Mouse (Mus musculus): ENCODE measurements around the gene Nos1ap. TPM values are rescaled to one million over a fixed set of nuclear protein-coding genes. Genes with fewer than 3 reads are reported as not detected.
A peak's percentile ranks its signal among the peaks of the same experiment; 100 is the strongest.

Nos1ap gene
- polyA plus RNA-seq, 1 experiment from 2014 or later = 7.7 TPM

DNA sequence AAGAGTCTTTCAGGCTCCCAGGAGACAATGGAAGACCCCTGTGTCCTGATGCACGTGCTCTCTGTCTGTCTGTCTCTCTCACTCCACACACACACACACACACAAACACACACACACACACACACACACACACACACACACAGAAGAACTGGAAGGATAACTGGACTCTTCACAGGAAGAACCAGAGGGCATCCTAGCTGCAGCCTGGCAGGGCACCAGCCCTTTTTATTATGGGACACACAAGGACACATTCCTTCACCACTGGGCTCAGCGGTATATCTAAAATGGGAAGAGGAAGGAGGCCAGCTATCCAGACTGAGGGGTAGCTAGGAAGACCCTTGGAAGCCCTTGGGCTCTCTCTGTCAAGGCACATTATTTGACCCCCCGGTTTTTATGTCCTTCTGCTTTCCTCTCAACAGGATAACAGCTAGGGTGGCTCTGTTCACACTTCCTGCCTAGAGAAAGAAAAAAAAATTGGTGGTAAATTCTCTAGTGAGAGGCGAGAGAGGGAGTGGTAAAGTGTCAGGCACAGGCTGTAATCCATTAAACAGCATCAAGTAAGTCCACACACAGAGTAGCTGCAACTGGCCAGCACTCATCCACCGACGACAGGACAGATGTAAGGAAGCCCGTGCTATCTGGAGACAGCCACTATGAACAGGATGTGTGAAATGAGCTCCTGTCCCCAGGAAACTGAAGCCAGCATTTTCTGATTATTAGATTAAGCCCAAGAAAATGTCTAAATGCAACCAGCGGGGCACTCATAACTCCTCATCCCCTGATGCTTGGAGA, 38.8 kb downstream of the Nos1ap start:
- Histone ChIP-seq H3K27me3 (replicated peaks; ENCODE audit: control insufficient read depth, insufficient read depth, low read length) (no peaks in the 10 kb centered on the region), H3K36me3 (ENCODE audit: control insufficient read depth, insufficient read depth, low read length) (no peaks in the 10 kb centered on the region), H3K9me3 (ENCODE audit: control insufficient read depth, low read length) (0 out of 2 replicates have a peak, but pooled peaks cover 2% of the 10 kb centered on the region), H3K4me1 (ENCODE audit: control insufficient read depth, insufficient read depth, low read length) (no peaks in the 10 kb centered on the region; the same call in 1 of the 2 replicates), H3K9ac (ENCODE audit: low read depth, low read length) (no peak overlapping the region), H3K4me2 (ENCODE audit: low read depth, low read length) (no peak overlapping the region), H3K4me3 (ENCODE audit: low read depth, low read length) (no peak overlapping the region), H3K27ac (replicated peaks; ENCODE audit: low read depth, low read length) (no peak overlapping the region)
- DNase-seq (ENCODE audit: low spot score) = no peak
- ATAC-seq (ENCODE audit: low read depth) = no peak
- WGBS = 49% methylated on average over 8 of the region's 8 CpGs

DNA sequence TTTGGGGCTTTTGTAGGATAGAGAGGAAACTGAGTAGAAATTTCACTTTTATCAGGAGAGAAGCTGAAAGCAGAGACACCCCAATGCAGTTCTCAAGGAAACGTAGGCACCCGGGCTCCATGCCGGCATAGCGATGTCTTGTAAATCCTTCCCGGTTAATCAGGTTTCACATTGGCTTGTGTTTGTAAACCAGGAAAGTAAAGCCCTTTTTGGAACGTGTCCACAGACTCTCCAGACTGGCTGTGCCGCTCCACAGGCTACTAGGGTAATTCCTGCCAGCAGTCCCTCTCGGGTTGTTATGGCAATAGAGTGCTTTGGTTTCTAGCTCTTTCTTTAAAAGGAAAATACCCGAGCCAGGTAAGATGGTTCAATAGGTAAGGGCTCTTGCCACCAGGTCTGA, 40.6 kb downstream of the Nos1ap start:
- Histone ChIP-seq H3K9ac (ENCODE audit: low read depth, low read length) (no peak overlapping the region), H3K36me3 (ENCODE audit: control insufficient read depth, insufficient read depth, low read length) (no peaks in the 10 kb centered on the region), H3K27me3 (replicated peaks; ENCODE audit: control insufficient read depth, insufficient read depth, low read length) (no peaks in the 10 kb centered on the region), H3K9me3 (ENCODE audit: control insufficient read depth, low read length) (0 out of 2 replicates have a peak, but pooled peaks cover 2% of the 10 kb centered on the region), H3K4me1 (ENCODE audit: control insufficient read depth, insufficient read depth, low read length) (no peaks in the 10 kb centered on the region; the same call in 1 of the 2 replicates), H3K27ac (replicated peaks; ENCODE audit: low read depth, low read length) (peak overlapping the region; percentile 19; the same call in 1 of the 2 replicates), H3K4me2 (ENCODE audit: low read depth, low read length) (peak overlapping the region; percentile 12; the same call in 1 of the 2 replicates), H3K4me3 (ENCODE audit: low read depth, low read length) (no peak overlapping the region)
- 47% methylated on average over 9 of the region's 9 CpGs for WGBS
- DNase-seq (ENCODE audit: low spot score) (peak; percentile 95), ATAC-seq (ENCODE audit: low read depth) (peak; percentile 88)

DNA sequence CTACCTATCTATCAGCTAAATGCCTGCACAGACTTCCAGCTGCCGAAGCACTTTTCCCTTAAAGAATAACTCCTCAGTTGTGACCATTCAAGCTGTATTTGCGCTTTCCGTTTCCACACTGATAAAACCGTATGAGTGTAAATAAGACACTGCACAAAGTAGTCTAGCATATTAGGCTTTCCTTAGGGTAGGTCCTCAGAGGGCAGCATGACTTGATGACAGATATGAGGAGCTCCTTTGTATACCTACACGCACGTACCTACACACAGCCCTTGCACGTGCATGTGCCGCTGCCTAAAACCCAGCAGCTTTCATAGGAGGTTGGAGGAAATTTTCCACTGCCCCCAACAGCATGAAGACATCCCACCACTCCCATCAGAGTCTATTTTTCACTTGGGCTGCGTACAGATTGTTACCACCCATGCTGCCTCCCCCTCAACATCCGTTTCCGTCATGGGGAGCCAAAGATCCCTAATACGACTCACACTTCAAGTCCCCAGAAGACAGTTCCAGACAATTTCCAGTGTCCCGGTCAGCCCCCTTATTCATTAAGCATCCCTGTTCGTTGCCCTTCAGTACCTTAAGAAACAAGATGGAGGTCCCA, 41.4 kb downstream of the Nos1ap start:
- H3K9me3 ChIP-seq (ENCODE audit: control insufficient read depth, low read length) = 0 out of 2 replicates have a peak, but pooled peaks cover 2% of the 10 kb centered on the region
- 85% methylated on average over 14 of the region's 14 CpGs for WGBS
- no peaks in the 10 kb centered on the region; the same call in 1 of the 2 replicates for H3K4me1 ChIP-seq (ENCODE audit: control insufficient read depth, insufficient read depth, low read length)
- ATAC-seq (ENCODE audit: low read depth) (no peak), DNase-seq (ENCODE audit: low spot score) (no peak)
- no peaks in the 10 kb centered on the region for H3K36me3 ChIP-seq (ENCODE audit: control insufficient read depth, insufficient read depth, low read length)
- peak overlapping the region; percentile 19 for H3K27ac ChIP-seq (replicated peaks; ENCODE audit: low read depth, low read length)
- no peak overlapping the region for H3K4me3 ChIP-seq (ENCODE audit: low read depth, low read length)
- H3K27me3 ChIP-seq (replicated peaks; ENCODE audit: control insufficient read depth, insufficient read depth, low read length) = no peaks in the 10 kb centered on the region
- no peak overlapping the region for H3K9ac ChIP-seq (ENCODE audit: low read depth, low read length)
- no peak overlapping the region for H3K4me2 ChIP-seq (ENCODE audit: low read depth, low read length)

GRCm38 (mm10) chr1:170546297-170546696, 43.4 kb downstream of the Nos1ap start:
- ATAC-seq (ENCODE audit: low read depth) (no peak), DNase-seq (ENCODE audit: low spot score) (no peak)
- Histone ChIP-seq H3K9ac (ENCODE audit: low read depth, low read length) (no peak overlapping the region), H3K4me3 (ENCODE audit: low read depth, low read length) (no peak overlapping the region), H3K36me3 (ENCODE audit: control insufficient read depth, insufficient read depth, low read length) (no peaks in the 10 kb centered on the region), H3K4me2 (ENCODE audit: low read depth, low read length) (no peak overlapping the region), H3K27ac (replicated peaks; ENCODE audit: low read depth, low read length) (no peak overlapping the region), H3K4me1 (ENCODE audit: control insufficient read depth, insufficient read depth, low read length) (no peaks in the 10 kb centered on the region; the same call in 1 of the 2 replicates), H3K27me3 (replicated peaks; ENCODE audit: control insufficient read depth, insufficient read depth, low read length) (no peaks in the 10 kb centered on the region), H3K9me3 (ENCODE audit: control insufficient read depth, low read length) (0 out of 2 replicates have a peak, but pooled peaks cover 2% of the 10 kb centered on the region)
- WGBS = 89% methylated on average over 4 of the region's 4 CpGs

DNA sequence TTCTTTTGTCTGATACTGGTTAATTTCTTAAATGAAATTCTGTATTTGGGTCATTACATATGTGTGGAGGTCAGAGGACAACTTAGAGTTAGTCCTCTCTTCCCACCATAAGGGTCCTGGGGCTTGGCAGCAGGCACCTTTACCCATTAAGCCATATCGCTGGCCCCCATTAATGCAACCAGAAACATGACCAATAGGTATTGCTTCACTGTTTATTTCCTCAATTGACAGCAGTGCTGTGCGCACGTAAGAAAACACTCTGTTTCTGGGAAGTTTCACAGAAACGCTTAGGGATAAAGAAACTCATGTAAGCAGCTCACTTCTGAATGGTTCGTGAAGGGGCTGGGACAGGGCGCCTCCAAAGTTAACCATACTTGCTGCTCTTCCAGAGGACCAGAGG, 44.4 kb downstream of the Nos1ap start:
- Histone ChIP-seq H3K9ac (ENCODE audit: low read depth, low read length) (no peak overlapping the region), H3K4me2 (ENCODE audit: low read depth, low read length) (no peak overlapping the region), H3K4me1 (ENCODE audit: control insufficient read depth, insufficient read depth, low read length) (no peaks in the 10 kb centered on the region; the same call in 1 of the 2 replicates), H3K27ac (replicated peaks; ENCODE audit: low read depth, low read length) (no peak overlapping the region), H3K4me3 (ENCODE audit: low read depth, low read length) (no peak overlapping the region), H3K9me3 (ENCODE audit: control insufficient read depth, low read length) (0 out of 2 replicates have a peak, but pooled peaks cover 2% of the 10 kb centered on the region), H3K36me3 (ENCODE audit: control insufficient read depth, insufficient read depth, low read length) (no peaks in the 10 kb centered on the region), H3K27me3 (replicated peaks; ENCODE audit: control insufficient read depth, insufficient read depth, low read length) (no peaks in the 10 kb centered on the region)
- DNase-seq (ENCODE audit: low spot score) (no peak), ATAC-seq (ENCODE audit: low read depth) (no peak)
- 92% methylated on average over 6 of the region's 6 CpGs for WGBS

DNA sequence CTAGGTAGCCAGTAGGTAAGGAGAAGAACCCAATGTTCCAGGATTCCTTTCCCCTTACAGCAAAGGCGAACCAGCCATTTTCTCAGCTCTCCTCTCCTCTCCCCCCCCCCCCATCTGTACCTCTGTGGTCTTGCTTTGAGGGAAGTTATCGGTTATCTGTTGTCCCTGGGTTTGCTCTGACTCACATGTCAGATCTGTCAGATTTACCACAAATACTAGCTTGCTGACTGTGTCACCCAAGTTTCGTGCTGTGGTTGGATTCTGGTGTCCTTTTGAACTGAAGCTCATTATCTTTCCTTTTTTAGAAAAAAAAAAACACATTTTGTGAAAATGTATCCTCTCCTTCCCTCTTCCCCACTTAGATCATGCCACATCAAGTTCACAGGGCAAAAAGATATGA, 50.2 kb downstream of the Nos1ap start:
- H3K9me3 ChIP-seq (ENCODE audit: control insufficient read depth, low read length) = no peaks in the 10 kb centered on the region
- H3K9ac ChIP-seq (ENCODE audit: low read depth, low read length) = no peak overlapping the region
- no peaks in the 10 kb centered on the region for H3K27me3 ChIP-seq (replicated peaks; ENCODE audit: control insufficient read depth, insufficient read depth, low read length)
- H3K27ac ChIP-seq (replicated peaks; ENCODE audit: low read depth, low read length) = no peak overlapping the region
- H3K4me1 ChIP-seq (ENCODE audit: control insufficient read depth, insufficient read depth, low read length) = no peaks in the 10 kb centered on the region; the same call in 1 of the 2 replicates
- no peaks in the 10 kb centered on the region for H3K36me3 ChIP-seq (ENCODE audit: control insufficient read depth, insufficient read depth, low read length)
- H3K4me3 ChIP-seq (ENCODE audit: low read depth, low read length) = no peak overlapping the region
- no peak for ATAC-seq (ENCODE audit: low read depth)
- 66% methylated on average over 3 of the region's 3 CpGs for WGBS
- no peak overlapping the region for H3K4me2 ChIP-seq (ENCODE audit: low read depth, low read length)
- peak; percentile 23 for DNase-seq (ENCODE audit: low spot score)

DNA sequence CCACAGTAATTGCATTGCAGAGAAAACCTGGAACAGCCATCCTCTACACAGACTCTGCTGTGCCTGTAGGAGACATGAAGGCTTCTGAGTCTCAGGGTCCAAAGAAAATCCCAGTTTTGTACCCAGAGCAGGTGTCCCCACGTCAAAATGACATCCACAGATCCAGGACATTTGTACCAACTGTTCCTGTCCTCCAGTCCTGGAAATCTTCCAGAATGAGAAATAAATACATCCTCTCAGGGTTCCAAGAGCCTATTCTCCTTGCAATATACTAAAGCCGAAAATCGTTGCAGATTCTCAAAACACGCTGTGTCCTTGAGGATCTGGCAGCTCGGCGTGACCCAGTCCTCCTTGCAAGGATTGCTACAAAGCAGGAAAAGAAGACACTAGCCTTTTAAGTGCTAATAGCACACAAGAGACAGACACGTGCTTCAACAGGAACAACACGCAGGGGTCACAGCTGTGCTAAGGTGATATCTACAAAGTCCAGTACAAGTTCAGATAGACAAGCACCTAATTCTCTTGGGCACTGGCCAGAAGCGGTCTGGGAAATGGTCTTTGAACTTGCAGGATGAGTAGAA, 51.1 kb downstream of the Nos1ap start:
- no peak for DNase-seq (ENCODE audit: low spot score)
- H3K9ac ChIP-seq (ENCODE audit: low read depth, low read length) = no peak overlapping the region
- WGBS = 87% methylated on average over 9 of the region's 9 CpGs

GRCm38 (mm10) chr1:170536344-170536743, 53.3 kb downstream of the Nos1ap start:
- no peaks in the 10 kb centered on the region; the same call in 1 of the 2 replicates for H3K4me1 ChIP-seq (ENCODE audit: control insufficient read depth, insufficient read depth, low read length)
- 86% methylated on average over 3 of the region's 3 CpGs for WGBS
- ATAC-seq (ENCODE audit: low read depth) = no peak

More for the DNA sequence above, 51.1 kb downstream of the Nos1ap start:
- ATAC-seq (ENCODE audit: low read depth) = no peak
- no peak overlapping the region for H3K27ac ChIP-seq (replicated peaks; ENCODE audit: low read depth, low read length)
- H3K4me2 ChIP-seq (ENCODE audit: low read depth, low read length) = no peak overlapping the region
- H3K4me3 ChIP-seq (ENCODE audit: low read depth, low read length) = no peak overlapping the region
- no peaks in the 10 kb centered on the region for H3K27me3 ChIP-seq (replicated peaks; ENCODE audit: control insufficient read depth, insufficient read depth, low read length)
- H3K9me3 ChIP-seq (ENCODE audit: control insufficient read depth, low read length) = no peaks in the 10 kb centered on the region
- no peaks in the 10 kb centered on the region for H3K36me3 ChIP-seq (ENCODE audit: control insufficient read depth, insufficient read depth, low read length)
- no peaks in the 10 kb centered on the region; the same call in 1 of the 2 replicates for H3K4me1 ChIP-seq (ENCODE audit: control insufficient read depth, insufficient read depth, low read length)

More at GRCm38 (mm10) chr1:170536344-170536743, 53.3 kb downstream of the Nos1ap start:
- H3K4me3 ChIP-seq (ENCODE audit: low read depth, low read length) = no peak overlapping the region
- H3K9me3 ChIP-seq (ENCODE audit: control insufficient read depth, low read length) = no peaks in the 10 kb centered on the region
- H3K9ac ChIP-seq (ENCODE audit: low read depth, low read length) = no peak overlapping the region
- H3K4me2 ChIP-seq (ENCODE audit: low read depth, low read length) = no peak overlapping the region
- H3K36me3 ChIP-seq (ENCODE audit: control insufficient read depth, insufficient read depth, low read length) = no peaks in the 10 kb centered on the region
- no peak overlapping the region for H3K27ac ChIP-seq (replicated peaks; ENCODE audit: low read depth, low read length)
- DNase-seq (ENCODE audit: low spot score) = no peak
- H3K27me3 ChIP-seq (replicated peaks; ENCODE audit: control insufficient read depth, insufficient read depth, low read length) = no peaks in the 10 kb centered on the region
